Mouse (Mus musculus) lung, adult 2 months (tissue): ENCODE measurements around the gene Erap1. TPM values are rescaled to one million over a fixed set of nuclear protein-coding genes. Genes with fewer than 3 reads are reported as not detected.

Experiments used
- DNase-seq: peaks from one replicate; pipeline ENCODE4 v3.0.0; 2022
- H3K4me1 ChIP-seq: fragments of 200-500 bp; 2 replicates; pipeline ENCODE4 v1.6.1; 2011; ENCODE audit warnings: low read length; ENCODE audit not compliant: control insufficient read depth, insufficient read depth
- H3K4me3 ChIP-seq: fragments of 200-500 bp; replicated peaks from 2 replicates; pipeline ENCODE3; 2011; ENCODE audit warnings: low read depth, mild to moderate bottlenecking, control low read depth, low read length; ENCODE audit errors: extremely low read depth
- CTCF ChIP-seq: fragments of 200-500 bp; IDR thresholded peaks from 2 replicates; pipeline ENCODE4 v1.5.1; 2011; ENCODE audit warnings: mild to moderate bottlenecking, low read length, control low read depth; ENCODE audit not compliant: insufficient read depth
- POLR2A ChIP-seq: fragments of 200-500 bp; IDR thresholded peaks from 2 replicates; pipeline ENCODE4 v1.6.1; 2011; ENCODE audit warnings: low read depth, mild to moderate bottlenecking, control low read depth, low read length, borderline replicate concordance; ENCODE audit errors: extremely low read depth
- WGBS: fragments of 180-500 bp; shearing (Covaris S2); methylation state at CpG from one replicate; pipeline ENCODE4 v1.1.7; 2018; 5-methylcytosine and 5-hydroxymethylcytosine counted together
- polyA plus RNA-seq: library from polyadenylated mRNA; depleted of rRNA; stranded (reverse); fragments of >200 nt; gene quantifications from 2 replicates; pipeline ENCODE4 v1.2.3, GENCODE M21; 2012; rRNA removed

The Erap1 gene
- polyA plus RNA-seq, 1 experiment, result 24.1 TPM

- TF ChIP-seq CTCF, result no peak
- TF ChIP-seq POLR2A, result no peak
- no peak for DNase-seq
- H3K4me1 ChIP-seq, result no peaks in the 10 kb centered on the region
- no peak overlapping the region for H3K4me3 ChIP-seq
- WGBS, result 86% methylated on average over 5 of the region's 5 CpGs
Measured at GRCm38 (mm10) chr13:74695497-74696193, 56.3 kb downstream of the Erap1 start.

GRCm38 (mm10) chr13:74696225-74696624, 56.9 kb downstream of the Erap1 start:
- no peaks in the 10 kb centered on the region for H3K4me1 ChIP-seq
- H3K4me3 ChIP-seq, result no peak overlapping the region
- WGBS, result 60% methylated on average over 3 of the region's 3 CpGs
- DNase-seq, result no peak
- TF ChIP-seq POLR2A, result no peak
- no peak for TF ChIP-seq CTCF

GRCm38 (mm10) chr13:74719002-74719401, 79.6 kb downstream of the Erap1 start:
- DNase-seq, result no peak
- no peak for TF ChIP-seq POLR2A
- no peak for TF ChIP-seq CTCF
- Histone ChIP-seq H3K4me1 (no peaks in the 10 kb centered on the region), H3K4me3 (no peak overlapping the region)
- 87% methylated on average over 2 of the region's 2 CpGs for WGBS

DNA sequence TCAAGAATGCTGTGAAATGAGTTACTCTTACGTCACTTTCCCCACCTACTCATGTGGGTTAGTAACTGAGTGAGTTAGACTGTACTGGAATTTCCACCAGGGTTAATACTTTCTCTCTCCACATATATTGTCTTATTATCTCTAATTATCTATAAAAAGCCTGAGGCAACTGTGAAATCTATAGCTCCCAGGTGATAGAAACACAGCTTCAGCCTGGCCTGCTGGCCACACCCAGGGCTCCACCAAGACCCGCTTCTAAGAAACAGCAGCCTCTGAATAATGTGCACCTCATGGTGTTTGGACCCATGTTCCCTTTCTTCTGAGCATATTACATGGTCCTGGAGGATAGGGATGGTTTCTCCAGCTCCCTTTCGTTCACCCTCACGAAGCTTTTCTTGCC, 94.4 kb downstream of the Erap1 start:
- Histone ChIP-seq H3K4me3 (no peak overlapping the region), H3K4me1 (no peaks in the 10 kb centered on the region)
- no peak for DNase-seq
- 95% methylated on average over 4 of the region's 4 CpGs for WGBS
- TF ChIP-seq POLR2A (no peak), CTCF (no peak)

DNA sequence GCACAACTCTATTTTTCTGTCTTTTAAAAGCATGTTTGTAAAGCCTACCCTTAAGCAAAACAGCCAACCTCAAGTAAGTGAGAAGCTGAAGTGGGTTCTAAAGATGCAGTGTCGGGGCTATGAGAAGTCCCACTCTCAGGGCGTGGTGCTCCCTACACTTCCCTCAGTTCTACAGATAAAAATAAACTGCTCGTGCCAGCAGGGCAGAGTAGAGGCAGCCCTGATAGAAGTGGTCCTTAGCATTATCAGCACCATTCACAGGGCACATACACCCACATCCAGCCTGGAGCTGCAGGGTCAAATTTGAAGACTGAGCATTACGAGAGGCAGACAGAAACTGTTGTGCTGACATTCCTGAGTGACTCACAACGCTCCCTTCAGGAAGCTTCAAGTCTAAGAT, 96.5 kb downstream of the Erap1 start:
- DNase-seq, result no peak
- TF ChIP-seq POLR2A, result no peak
- no peak for TF ChIP-seq CTCF
- WGBS, result 68% methylated on average over 5 of the region's 5 CpGs
- H3K4me1 ChIP-seq, result no peaks in the 10 kb centered on the region
- H3K4me3 ChIP-seq, result no peak overlapping the region

GRCm38 (mm10) chr13:74736396-74736795, 97.0 kb downstream of the Erap1 start:
- 86% methylated on average over 2 of the region's 2 CpGs for WGBS
- no peak overlapping the region for H3K4me3 ChIP-seq
- H3K4me1 ChIP-seq, result no peaks in the 10 kb centered on the region
- no peak for DNase-seq
- no peak for TF ChIP-seq CTCF
- TF ChIP-seq POLR2A, result no peak

Other genes with a start within 250 kb of the Erap1 start
- 0.19 and 0.39 TPM in 2 replicates for gene Zfp72, start 248.7 kb upstream of the Erap1 start, polyA plus RNA-seq
- 24.2 and 28.6 TPM in 2 replicates for gene Ftl1-ps1, start 239.9 kb upstream of the Erap1 start, polyA plus RNA-seq
- 0.87 and 0.96 TPM in 2 replicates for gene Zfp825, start 145.6 kb upstream of the Erap1 start, polyA plus RNA-seq
- 7.4 and 14.7 TPM in 2 replicates for gene Cast, start 169.2 kb downstream of the Erap1 start, polyA plus RNA-seq